Mouse (Mus musculus): ENCODE results near the gene Pde4d.

Pde4d gene

DNA sequence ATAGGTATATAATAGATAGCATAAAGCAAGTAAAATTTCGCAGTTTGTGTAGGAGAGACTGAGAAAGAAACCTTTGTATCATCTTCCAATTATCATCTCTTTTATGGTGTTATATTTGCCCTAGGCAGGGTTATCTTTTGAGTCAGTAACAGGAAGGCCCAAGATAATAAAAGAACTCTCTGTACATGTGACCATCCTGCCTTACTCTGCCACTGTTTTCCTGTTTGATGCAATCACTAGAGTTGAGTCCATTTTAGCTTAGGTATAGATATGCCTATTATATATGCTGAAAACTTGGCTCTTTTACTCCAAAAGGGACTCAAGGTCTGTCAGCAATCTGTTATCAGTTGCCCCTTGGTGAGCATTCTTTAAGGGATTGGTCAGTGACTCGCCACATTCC, 514.3 kb downstream of the Pde4d start:
- DNase-seq (ENCODE audit: low read depth in 1 of 2, low spot score in 2 of 2): no peak

DNA sequence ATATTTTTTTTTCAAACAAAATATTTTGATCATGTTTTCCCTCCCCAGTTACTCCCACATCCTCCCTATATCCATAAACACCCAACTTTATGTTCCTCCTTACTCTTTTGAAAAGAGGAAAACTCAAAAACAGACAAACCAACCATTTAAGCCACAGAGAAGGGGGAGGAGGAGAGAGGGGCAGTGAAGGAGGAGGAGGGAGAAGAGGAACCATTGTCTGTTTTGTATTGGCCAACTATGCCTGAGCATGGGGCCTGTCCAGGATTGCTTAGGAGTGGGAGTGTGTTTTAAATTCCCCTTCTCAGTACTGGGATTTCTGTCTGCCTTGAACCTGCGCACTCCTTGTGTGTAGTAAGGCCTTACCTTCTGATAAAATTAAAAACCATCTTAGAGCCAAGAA, 531.4 kb downstream of the Pde4d start:
- DNase-seq (ENCODE audit: low read depth in 1 of 2, low spot score in 2 of 2): no peak

DNA sequence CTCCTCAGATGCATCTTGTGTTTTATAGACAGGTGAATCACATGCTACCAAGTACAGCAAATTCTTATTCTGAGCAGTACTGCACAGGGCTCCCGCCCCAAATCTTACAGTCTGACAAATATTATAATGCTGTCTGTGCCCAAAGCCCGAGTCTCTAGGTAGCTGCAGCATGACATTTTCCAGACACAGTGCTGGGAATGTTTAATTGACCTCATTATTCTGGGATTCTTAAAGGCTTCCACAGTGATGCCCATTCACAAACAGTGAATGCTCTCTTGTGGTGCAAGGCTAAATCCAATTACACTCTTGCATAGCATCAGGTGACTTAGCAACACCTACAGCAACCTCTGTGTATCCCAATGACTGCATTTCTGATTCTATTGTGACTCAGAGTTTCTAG, 549.0 kb downstream of the Pde4d start:
- no peak for DNase-seq (ENCODE audit: low read depth in 1 of 2, low spot score in 2 of 2)

DNA sequence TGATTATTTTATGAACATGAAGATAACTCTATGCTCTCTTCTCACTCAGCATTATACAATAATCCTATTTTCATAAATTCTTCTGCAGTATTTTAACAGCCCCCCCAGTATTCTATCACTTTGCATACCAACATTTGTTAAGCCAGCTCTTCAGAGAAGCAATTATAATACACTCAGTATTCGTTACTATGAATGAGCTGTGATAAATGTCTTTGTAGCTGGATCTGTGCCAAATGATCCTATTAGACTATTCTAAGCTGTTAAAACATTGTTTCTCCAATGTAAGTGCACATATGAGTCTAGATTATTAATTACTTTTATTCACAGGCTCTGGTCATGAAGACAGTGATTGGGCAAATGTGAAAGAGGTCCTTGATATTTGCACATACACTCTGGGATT, 575.0 kb downstream of the Pde4d start:
- no peak for DNase-seq (ENCODE audit: low read depth in 1 of 2, low spot score in 2 of 2)

DNA sequence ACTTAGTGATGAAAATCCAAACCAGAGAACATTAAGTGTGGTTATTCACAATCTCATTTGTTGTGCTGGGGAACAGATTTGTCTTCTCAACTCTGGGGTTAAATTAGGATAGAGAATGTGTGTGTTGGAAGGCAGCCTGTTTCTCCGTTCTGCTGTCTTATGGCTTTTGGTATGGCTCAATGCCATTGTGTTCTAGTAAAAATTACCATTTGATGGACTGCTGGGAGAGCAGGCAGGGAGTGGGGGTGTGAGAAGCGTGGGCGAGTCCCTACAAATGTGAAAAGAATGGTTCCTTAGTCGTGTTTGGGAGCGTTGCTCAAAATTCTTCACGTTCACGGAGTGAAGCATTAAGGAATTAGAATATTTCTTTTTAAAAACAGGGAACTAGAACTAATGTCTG, 597.4 kb downstream of the Pde4d start:
- DNase-seq (ENCODE audit: low read depth in 1 of 2, low spot score in 2 of 2): no peak

DNA sequence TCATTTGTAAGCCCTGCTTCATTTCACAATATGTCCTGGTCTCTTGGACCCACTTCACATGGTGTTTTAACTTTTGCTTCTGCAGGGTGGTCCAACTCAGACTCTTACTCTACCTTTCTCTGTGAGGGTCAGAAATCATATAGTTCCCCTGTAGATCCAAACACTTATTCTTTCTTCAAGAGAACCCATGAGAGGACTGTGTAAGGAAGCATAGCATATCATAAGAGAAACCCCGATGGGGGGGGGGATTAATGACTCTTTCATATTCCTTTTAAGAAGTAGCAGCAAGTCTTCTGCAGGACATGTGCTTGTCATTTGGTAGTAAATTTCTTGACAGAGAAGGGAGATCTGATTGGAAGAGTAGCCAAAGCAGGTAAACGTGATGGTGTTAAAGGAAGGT, 603.1 kb downstream of the Pde4d start:
- DNase-seq (ENCODE audit: low read depth in 1 of 2, low spot score in 2 of 2): no peak

DNA sequence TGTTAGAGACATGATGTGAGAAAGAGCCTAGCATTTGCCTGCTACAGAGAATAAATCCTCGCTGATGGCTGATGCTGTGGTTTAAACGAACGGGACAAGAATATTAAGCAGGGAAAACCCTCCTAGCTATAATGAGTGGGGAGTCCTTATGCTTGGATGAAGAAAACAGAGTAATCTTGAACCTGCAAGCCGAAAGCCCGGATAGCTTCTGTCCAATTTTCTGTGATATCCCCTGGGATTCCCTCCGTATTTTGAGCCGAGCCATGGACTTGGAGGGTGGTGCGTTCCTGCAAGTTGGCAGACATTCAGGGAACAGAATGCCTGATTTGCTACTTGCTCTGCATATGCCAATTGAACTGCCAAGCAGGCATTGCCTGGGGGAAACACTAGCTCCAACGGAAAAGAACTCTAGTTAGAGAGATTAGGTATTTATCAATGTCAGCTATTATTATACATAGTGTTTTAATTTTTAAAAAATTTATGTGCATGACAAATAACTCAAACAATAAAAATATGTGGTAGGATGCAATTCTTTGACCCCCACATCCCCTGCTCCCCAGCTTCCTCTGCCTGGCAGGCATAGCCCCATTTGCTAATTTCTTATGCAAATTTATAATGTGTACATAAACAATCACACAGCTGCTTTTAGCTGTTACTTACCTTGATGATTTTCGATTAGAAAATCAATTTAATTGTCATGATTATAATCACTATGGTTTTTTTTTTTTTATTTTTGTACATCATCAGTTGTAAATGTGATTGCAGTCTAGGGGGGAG, 603.7 kb downstream of the Pde4d start:
- no peak for DNase-seq (ENCODE audit: low read depth in 1 of 2, low spot score in 2 of 2)

DNA sequence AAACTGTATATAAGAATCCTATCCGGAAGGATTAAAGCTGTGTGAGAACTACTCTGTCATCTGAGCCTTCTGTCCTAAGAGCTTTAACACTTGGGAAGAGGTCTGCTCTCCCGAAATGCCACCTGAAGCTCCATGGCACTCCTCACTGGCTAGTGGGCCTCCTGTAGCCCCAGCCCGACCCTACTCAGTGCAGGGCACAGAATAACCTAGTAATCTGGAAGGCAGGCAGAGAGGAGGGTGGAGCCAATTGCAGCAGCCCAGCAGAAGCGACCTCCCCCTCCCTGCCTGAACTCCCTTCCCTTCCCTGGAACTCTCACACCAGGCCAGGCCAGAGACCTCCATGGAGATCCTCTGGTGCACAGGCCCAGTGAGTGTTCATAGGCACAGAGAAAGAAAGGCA, 608.3 kb downstream of the Pde4d start:
- DNase-seq (ENCODE audit: low read depth in 1 of 2, low spot score in 2 of 2): no peak

DNA sequence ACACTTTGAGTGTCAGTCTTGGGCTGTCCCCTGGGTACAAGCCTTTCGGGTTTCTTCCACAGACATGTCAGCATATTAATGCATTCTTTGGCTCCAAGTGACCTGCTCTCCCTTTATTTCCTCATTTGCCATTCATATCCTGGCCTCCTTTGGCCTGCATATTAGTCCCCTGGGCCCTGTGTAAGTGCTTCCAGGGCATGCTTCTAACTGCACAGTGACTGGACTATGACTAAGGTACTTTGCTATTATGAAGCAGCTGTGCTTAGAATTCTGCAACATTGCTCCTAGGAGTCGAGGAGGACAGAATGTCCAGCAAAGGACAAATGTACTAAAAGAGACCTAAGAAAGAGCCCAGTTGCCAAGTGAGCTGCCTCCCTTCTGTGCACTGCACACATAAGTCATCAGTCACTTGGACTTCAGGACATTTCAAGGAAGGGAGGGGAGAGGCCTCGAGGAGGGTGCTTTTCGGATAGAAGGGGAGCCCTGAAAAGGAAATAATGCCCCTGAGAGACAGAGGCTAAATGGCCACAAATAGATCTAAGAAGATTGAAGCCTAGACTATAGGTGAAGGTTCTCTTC, 616.9 kb downstream of the Pde4d start:
- no peak for DNase-seq (ENCODE audit: low read depth in 1 of 2, low spot score in 2 of 2)

DNA sequence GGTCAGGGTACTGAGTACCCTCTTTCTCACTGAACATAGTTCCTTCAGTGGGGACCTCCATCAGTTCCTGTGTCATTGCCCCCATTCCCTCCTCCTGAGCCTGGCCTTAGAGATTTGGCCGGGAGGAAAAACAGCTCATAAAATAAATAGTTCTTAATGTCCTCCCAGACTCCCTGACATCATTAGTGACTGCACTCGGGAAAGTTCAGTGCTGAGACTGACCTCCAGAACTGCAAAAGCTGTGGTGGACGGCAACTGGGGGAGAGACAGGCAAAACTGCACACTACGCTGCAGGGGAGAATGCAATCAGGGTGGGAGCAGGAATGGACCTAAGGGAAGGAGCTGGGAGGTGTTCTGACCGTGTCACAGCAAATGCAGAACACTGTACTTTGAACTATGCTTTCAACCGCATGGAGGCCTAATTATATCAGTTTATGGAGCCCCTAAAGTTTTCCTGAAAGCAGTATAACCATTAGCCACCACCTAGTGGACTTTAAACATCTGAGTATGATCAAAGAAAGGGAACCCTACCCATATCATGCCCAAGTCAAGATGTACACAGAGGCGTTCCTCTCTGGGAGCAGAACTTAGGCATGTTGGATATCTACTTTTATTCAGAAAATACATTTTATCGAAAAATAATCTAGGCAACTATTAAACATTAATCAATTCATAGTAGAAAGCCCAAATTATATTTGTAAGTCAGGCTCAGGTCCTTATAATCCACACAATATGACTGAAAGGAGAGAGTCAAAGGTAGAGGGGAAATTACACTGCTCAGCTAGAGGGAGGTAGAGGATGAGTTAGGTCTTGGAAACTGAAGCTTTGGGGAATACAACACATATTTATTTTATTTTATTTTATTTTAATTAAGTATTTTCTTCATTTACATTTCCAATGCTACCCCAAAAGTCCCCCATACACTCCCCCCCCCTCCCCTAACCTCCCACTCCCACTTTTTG, 618.8 kb downstream of the Pde4d start:
- no peak for DNase-seq (ENCODE audit: low read depth in 1 of 2, low spot score in 2 of 2)

DNA sequence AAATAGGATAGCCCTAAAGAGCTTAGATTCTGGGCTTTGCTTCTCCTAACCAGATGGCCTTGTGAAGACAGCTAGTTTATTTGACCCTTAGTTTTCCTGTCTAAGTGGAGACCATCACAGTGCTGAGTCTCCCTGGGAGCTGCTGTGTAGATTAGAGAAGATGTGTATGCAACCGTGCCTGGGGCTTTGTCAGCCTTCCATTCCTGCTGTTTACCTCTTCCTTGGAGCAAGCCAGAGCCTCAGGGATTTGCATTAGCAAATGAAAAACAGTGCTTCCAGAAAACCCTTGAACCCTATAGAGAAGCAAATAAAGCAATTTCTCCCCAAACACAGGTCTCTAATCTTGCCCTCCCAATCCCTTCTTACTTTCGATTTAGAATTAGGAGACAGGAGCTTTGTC, 623.6 kb downstream of the Pde4d start:
- no peak for DNase-seq (ENCODE audit: low read depth in 1 of 2, low spot score in 2 of 2)

DNA sequence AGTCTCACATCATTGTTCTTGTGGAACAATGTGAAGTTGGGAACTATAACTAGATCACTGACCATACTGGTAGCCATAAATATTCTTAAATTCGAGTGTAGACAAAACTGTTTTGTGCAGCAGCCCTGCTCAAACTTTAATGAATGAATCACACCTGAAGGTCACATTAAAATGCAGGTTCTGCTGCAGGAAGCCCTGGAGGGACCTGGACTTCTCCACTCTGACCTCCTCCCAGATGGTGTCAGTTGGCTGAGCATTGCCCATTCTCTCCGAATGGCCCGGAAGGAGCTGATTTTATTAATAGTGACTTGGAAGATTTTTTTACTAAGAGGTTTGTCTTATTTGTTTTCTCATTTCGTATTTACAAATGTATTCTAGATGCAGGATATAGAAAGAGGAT, 624.3 kb downstream of the Pde4d start:
- DNase-seq (ENCODE audit: low read depth in 1 of 2, low spot score in 2 of 2): no peak

DNA sequence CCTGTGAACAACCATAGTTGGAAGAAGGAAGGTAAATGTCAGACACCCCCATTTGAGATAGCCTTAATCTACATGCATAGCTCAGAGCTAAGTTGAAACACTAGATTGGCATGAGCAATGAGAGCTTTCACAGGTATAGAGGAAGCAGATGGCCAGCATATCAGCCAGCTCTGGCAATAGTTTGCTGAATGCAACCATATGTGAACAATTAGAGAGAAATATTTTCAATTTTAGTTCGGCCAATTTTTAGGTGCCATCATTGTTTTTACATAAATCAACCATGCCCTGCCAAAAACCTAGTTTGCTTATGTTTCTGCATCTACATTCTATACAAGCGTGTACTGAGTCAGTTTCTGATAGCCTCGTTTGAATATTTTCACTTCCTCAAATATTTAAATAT, 642.9 kb downstream of the Pde4d start:
- no peak for DNase-seq (ENCODE audit: low read depth in 1 of 2, low spot score in 2 of 2)

DNA sequence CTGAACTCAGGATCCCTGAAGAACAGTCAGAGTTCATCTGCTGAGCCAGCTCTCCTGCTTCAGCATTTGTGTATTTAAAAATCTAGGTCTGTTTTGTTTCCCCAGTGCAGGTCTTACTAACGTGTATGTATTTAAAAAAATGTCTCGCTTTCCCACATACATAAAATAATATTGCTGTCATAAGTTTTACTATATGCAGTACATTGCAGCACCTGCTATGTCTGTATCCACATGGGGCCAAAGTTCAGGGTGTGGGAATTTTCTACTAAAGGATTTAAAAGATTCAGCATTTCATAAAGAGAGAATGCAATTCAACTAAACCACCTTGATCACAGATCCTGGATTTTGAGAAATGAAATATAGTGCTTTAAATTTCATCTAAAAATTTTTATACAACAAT, 646.9 kb downstream of the Pde4d start:
- DNase-seq (ENCODE audit: low read depth in 1 of 2, low spot score in 2 of 2): no peak

DNA sequence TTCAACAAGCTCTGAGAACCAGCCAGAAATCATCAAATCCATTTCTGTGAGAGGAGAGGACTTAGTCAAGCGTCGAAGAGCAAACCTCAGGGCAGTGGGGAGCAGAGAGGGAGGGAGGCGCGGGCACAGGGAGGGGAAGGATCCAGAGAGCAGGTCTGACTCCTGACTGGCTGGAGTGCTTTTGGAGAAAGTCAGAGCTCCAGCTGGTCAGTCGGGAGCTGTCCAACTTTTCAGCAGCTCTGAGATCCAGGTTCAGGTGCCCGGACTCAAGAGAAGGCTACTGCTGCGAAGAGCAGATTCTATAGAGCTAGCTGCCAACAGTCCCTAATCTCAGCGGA, 666.2 kb downstream of the Pde4d start:
- no peak for DNase-seq (ENCODE audit: low read depth in 1 of 2, low spot score in 2 of 2)

DNA sequence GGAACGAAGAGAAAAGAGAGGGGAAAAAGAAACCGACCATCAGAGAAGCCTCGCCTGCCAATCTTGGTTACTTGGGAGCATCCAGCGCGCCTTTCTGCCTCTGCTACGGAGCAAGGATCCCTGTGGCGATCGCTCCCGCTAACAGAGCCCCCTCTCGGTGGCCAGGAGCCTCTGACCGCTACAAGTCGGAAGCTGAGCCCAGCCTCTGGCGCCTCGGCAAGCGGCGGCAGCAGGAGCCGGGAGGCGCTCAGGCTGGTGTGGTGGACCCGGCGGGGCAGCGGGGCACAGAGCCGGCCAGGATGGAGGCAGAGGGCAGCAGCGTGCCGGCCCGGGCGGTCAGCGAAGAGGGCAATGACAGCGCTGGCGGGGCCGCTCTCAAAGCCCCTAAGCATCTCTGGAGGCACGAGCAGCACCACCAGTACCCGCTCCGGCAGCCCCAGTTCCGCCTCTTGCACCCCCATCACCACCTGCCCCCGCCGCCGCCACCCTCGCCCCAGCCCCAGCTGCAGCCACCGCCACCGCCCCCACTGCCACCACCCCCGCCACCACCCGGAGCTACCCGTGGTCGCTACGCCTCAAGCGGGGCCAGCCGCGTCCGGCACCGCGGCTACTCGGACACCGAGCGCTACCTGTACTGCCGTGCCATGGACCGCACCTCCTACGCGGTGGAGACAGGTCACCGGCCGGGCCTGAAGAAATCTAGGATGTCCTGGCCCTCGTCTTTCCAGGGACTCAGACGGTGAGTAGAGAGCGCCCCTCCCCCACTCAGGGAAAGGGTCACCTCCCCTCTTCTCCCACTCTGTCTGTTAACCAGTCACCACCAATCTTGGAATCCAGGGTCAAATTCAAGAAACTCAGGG, 666.8 kb downstream of the Pde4d start:
- no peak for DNase-seq (ENCODE audit: low read depth in 1 of 2, low spot score in 2 of 2)

DNA sequence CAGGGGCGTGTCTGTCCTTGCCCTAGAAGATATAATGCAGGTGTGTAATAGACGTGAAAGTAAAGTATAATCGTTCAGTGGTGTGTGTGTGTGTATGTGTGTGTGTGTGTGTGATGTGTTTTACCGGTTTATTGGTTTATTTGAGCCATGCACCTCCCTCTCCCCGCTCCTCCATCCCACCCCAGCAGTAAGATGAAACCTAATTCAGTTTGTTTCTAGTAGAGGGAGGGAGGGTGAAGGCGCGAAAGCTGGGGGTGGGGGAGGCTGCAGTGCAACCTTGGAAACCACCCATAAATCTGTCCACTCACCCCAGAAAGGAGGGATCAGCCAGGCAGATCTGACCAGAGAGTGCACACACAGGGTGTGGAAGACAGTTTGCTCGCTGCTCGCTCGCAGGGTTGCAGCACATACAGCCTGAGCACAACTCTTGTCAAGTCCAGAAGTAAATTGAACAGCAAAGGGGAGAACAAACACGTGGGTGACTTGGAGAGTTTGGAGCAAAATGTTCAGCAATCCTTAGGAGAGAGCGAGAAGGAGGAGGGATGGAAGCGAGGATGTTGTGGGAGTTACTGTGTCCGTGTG, 667.6 kb downstream of the Pde4d start:
- no peak for DNase-seq (ENCODE audit: low read depth in 1 of 2, low spot score in 2 of 2)

DNA sequence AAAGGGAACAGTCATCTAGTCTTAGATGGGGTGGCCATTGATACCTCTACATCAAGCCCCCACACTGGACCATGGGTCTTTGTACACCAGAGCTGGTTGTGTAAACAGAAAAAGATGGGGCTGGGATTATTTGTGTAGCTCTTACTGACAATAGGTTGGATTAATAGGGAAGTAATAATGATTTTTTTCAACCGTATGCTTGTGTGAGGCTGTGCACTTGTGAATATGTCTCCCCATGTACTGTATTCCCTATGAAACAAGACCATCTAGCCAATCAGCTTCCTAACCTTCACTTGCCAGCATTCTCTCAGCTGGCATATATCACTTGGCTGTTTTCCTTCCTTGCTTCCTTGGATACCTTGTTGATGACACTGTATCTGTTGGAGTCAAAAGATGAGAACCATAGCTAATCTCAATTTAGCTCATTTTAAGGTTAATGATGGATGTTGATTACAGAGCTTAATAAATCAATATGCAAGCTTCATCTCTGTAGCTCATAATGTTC, 668.6 kb downstream of the Pde4d start:
- no peak for DNase-seq (ENCODE audit: low read depth in 1 of 2, low spot score in 2 of 2)

DNA sequence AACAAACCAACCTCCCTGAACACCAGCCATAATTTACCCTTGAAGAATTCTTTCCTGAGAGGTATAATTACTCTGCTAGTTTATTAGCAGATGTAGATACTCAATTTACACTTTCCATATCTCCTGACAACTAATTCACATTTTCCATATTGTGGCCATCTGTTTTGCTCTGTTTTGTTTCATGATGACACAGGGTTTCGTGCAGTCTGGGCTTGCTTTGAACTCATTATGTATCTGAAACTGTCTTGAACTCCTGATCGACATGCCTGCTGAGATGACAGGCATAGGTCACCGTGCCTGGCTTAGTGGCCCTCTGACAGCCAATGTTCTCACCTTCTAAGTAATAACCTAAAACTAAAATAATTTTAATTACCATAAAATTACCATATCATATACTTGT, 672.1 kb downstream of the Pde4d start:
- DNase-seq (ENCODE audit: low read depth in 1 of 2, low spot score in 2 of 2): no peak

DNA sequence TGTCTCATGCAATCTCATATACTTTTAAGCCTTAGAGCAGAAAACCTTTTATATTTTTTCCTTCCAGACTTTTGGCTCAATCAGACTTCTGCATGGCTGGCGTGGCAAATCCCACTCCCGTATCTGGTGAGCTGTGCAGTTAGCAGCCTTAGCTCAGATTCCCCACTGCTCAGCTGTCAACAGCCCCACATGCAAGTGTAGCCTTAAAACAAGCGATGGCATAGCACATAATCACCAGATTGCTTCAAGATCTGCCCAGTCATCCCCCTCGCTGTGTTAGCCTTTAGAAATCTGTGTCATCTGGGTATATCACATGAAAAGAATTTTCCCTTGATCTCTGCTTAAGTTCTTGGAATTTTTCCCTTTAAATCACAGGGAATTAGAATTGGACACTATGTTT, 686.7 kb downstream of the Pde4d start:
- DNase-seq (ENCODE audit: low read depth in 1 of 2, low spot score in 2 of 2): no peak

DNA sequence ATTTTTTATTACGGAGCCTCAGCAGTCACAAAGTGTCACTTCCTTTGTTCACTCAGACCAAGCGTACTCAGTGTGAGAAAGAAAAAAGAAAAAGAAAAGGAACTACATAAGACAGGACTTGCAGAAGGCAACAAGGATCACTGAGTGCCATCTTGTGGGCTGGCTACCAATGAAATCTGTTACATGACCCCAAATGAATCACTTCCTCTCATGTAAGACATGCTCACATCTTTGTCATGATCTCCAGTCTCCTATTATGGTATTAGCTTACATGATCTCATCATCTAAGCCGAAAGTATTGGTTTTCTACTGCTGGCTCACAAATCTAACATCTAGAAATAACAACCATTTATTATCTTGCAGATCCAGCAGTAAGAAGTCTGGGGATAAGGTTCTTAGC, 709.0 kb downstream of the Pde4d start:
- DNase-seq (ENCODE audit: low read depth in 1 of 2, low spot score in 2 of 2): no peak

All from monocyte, adult 2 months (primary cell).